Mouse (Mus musculus) retina, postnatal 1 day (tissue): ENCODE results near the gene Birc5.

Experiments
- DNase-seq: peaks from one replicate; pipeline ENCODE4 v3.0.0-alpha.2; 2012

Birc5 gene

DNA sequence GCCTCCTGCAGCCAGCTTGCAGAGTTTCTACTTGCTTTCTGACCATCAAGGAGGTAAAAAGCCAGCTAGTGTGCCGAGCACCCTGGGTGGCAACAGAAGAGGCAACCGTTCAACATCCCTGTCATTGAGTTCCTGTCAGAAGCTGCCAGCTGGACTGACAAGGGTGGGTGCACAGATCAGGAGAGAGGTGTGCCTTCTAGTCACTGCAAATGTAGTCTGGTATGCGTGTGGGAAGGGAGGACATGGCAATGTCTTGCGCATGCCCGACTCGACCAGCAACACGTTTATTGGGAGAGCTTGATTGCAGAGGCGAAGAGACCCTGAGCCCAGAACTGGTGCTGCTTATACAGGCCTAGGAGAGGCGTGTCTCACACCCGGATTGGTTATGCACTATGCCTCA lies 8.4 kb downstream of the Birc5 start:
- no peak for DNase-seq

DNA sequence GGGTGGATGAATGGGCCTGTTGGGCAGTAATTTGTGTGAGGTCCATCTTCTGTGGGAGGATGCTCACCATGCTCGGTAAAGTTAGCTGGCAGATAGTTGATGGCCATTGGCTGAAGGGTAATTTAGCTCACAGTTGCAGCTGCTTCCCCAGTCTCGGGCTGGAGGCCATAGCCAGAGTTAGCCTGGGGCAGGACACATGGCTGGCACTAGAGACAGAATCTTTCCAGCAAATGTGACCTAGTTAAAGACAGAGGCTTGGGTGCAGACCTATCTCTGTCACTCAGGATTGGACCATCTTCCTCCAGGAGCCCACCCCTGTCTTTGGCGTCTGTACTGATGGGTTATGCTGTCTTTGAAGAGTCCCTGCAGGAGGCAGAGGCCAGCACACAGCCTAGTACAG lies 9.3 kb downstream of the Birc5 start:
- peak; percentile 55 for DNase-seq

DNA sequence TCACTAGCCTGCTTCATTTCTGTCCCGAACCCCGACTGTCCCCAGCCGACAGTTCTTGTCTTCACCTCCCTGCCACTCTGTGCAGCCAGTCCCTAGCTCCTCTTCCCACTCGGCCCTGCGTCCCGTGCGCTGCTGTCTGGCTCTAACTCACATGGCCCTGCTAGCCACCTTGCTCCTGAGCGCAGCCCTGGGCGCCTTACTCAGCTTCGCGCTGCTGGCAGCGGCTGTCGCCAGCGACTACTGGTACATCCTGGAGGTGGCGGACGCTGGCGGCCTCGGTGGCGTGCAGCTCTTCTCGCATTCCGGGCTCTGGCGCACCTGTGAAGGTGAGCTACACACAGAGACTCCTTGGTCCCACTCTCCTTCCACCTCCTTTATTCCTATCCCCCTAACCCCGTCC lies 11.6 kb downstream of the Birc5 start, which contains the start of gene Tmem235:
Gene Tmem235 (plus strand): TSS at position 152 of the 400 bp plus-strand sequence.
- DNase-seq = no peak

DNA sequence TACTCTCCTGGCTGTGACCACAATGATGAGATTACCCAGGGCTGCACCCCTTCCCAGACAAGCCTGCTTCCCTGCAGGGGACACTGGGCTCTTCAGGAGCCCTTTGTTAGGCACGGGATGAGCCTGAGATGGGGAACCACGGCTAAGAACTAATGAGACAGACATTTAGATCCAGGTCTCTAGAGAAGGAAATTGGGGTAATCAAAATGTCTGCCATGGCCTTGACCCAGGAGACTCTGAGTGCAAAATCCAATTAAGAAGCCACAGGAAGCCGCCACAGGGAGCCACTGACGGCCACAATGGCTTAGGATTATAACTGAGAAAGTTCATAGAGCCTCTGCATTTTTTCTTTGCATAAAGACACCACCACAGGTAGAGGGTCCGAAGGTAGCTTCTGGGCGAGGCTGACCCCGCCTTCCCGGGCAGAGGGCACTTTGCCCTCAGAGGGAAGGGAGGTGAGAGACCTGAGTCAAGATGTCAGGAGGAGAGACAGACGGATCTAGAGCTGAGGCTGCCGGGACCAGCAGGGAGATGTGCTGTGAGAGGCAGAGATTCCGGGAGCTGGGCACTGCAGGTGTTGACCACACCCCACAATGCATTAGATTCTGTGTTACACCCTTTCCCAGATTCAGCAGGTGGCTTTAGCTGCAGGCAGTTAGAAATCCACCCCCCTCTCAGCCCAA lies 14.3 kb downstream of the Birc5 start:
- DNase-seq = no peak

DNA sequence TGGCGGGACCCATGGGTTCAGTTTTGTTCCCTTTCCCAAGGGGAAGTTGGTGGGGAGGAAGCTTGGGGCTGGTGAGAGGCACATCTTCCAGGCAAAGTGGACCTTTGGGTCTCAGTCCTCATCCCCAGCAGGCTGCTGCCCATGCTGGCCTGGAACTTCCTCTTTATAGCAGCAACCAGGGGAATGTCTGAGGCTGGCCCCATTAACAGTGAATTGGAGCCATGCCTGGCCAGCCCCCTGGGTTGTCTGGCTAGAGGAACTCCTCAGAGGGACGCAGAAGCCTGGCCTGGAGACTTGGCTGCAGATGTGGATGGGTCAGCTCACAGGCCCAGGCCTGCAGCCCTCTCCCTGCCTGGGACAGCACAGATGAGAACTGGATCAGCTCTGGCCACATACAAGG lies 15.8 kb downstream of the Birc5 start:
- no peak for DNase-seq

DNA sequence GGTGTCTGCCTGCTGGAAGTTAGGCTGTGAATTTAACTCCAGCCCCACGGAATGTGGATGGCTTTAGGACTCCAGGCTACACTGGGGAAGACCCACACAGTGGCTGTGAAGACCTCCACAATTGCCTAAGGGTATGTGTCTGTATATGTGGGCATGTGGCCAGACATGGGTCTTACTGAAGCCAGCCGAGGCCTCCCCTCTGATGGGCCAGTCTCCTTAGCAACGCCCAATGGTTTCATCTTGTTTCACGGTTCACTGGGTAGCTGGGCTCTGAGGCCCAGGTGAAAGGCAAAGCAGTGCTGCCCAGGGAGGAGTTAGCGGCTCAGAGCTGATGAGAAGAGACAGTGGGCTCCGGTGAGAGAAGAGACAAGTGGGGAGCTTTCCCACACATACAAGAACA lies 16.9 kb downstream of the Birc5 start:
- DNase-seq = peak; percentile 93

DNA sequence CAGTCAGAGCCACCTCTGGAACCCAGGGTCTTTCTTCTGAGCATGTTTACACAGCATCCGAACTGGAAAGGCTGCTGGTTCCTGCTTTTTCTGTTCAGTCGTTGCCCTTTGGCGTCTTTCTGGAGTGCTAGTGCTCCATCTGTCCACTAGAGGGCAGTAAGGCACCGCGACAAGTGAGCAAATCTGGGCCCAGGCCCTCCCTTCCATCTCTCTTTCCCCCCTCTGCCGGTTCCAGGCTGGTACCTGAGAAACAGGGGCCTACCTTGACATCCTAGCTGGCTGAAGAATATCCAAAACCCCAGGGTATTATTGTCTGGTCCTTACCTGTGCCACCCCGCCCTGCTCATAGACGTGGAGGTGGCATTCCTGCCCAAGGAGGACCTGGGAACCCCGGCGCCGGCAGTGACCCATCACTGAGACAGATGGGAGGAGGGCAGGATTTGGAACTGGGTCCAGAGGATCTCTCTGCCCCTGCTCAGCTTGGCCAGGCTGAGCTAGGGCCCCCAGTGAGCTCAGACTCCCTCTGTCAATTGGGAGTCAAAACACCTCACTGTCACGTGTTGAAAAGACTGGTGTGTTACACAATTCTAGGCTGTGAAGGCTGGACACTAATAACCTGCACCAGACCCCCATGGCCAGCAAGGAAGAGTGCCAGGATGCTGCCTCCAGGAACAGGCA lies 21.8 kb downstream of the Birc5 start:
- DNase-seq = peak; percentile 89

DNA sequence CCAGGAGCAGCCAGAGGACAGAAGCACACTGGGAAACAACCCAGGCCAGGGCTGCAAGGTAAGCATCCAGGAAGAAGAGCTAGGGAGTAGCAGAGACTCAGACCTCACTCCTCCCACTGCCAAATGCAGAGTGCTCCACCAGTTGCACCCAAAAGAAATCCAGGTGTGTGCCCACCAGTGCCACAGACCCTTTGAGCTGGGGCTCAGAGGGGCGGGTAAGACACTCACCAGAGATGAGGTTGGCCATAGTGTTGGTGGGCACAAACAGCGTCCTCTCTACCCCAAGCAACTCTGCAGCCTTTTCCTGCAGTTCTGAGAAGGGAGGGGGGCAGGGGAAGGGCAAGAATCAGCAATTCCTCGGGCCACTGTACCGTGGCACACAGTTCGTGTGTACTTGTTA lies 22.3 kb downstream of the Birc5 start:
- no peak for DNase-seq

DNA sequence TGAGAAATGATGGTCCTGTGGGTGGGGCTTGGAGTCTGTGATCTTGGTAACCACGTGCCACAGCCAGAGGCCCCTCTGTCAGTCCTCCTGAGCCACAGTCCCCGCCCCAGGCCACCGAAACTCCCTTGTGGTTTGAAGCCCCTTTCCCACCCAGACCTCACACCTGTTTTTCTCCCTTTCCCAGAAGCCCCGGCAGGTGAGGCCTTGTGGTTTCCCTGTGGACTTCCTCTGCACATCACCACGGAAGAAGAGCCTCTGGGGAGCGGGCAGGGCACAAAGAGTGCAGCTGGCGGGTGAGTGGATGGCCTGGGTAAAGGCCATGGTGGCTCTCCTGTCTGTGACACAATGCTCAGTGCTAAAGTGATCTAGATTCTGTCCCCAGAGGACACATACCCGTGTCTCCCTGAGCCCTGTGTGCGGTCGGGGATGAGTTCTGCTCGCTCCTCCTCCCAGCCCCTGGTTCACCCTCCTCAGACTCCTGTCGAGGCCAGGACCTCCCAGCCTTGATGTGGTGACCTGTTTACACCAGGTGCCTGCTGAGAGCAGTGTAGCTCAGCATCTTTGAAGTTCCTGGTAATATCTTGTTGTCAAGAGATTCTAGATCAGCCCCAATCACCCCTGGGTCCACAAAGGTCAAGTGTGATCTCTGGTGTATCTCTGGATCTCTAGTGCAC lies 23.0 kb downstream of the Birc5 start:
- DNase-seq = no peak

DNA sequence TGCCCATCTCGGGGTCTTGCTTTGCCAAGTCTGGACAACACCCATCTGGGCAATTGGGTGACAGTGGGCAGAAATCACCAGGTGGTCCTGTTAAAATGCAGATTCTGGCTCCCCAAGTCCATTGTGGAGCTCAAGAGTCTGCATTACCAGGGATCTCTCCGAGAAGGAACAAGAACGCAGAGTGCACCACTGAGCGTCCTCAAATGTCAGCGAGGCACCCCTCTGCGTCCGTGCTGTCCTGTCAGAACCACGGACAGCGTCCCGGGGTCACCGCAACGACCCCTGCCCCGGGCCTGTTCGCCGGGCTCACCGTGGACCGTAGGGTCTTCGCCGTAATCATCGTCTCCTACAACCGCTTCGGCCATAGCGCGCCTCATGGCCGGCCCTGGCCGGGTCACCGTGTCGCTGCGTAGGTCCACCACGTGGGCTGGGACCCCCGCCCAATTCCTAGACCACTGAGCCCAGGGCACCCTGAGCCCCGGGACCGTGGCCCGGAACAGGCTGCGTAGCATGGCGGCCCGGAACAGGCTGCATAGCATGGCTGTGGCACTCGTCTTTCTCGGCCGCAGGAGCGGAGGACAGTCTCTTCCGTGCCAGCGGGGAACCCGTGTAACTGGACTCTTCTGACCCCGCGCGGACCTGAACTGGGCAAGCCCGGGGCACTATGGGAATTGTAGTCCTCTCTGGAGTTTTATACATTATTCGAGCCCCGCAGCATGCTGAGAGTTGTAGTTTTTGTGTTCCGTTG lies 24.0 kb downstream of the Birc5 start, which contains the start of gene Tha1:
Gene Tha1 (minus strand): TSS at position 621 of the 748 bp plus-strand sequence.
- DNase-seq = peak; percentile 91

DNA sequence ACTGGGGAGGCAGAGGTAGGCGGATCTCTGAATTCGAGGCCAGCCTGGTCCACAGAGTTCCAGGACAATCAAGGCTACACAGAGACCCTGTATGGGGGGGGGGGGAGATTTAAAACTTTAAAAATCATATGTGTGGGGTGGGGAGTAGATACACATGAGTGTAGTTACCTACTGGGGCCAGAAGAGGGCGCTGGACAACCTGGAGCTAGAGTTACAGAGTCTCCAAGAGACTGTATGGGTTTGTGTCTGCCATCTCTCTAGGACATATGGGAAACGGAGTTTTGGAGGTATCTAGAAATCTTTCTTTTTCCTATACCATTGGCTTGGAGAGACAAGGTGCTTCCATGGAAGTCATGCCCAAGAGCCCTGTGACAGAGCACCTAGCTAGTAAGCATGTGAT lies 25.4 kb downstream of the Birc5 start:
- no peak for DNase-seq

DNA sequence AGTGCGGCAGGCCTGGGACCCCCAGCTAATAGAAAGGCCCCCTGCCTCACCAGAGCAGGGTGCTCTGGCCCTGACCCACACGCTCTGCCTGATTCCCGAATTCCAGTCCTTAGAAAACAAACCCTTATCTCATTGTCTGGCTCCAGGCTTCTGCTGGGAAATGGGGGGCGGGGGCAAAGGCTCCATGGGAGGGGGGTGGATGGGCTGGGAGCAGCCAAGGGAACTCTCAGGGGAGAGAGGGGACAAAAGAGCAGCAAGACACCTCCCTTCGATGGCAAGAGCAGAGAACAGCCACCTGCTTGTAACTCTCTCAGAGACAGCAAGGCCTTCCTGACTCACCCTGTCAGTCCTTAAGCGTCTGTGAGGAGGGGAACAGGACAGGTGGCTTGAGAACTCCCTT lies 26.6 kb downstream of the Birc5 start:
- no peak for DNase-seq

DNA sequence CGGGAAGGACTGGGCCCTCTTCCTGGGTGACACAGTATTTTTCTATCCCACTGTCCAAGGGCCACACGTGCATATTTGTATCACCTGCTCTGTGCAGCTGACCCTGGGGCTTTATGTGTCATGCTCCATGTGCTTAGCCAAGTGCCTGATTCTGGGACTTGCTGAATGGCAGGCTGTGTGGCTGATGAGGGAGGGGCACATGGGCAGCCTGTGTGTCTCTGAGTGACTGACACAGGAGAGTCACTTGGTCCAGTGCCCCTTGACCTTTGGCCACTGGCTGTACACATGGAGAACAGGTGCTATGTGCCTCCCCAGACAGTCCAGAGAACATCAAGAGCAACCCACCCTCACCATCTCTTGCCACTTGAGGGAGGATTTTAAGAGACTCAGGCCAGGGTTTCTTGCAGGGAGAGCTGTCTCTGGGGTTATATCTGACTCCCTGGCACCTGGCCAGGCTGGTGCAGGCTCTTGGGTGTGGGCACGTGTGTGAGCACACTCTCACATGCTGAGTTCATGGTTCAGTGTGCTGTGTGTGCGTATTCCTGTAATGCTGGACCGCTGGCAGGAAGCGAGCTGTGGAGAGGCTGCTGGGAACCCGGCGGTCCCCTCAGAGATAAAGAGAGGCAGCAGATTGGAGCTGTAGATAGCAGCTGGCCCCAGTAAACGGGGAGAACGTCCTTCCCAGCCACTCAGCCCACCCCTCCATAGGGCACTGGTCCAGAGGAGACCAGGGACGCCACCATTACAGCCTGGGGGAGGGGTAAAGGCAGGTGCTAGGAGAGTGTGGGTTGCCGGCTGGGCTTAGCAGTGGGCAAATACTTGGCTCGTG lies 29.1 kb downstream of the Birc5 start:
- peak; percentile 78 for DNase-seq

DNA sequence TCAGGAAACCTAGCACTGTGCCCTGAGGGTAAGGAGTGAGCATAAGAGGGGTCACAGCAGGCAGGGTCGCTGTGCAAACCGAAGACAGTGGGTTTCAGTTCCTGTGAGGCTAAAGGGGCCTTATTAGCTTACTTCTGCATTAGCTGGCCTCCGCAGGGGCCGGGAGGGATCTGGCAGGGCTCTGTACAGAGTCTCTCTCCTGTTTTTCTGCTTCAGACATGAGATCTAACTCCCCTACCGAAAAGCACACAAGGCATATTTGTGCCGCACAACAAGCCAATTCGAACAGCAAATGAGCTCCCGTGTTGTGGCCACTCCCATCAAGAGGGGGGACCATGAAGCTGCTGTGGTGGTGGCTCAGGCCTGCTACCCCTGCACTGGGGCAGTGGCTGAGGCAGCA lies 29.8 kb downstream of the Birc5 start:
- peak; percentile 48 for DNase-seq

DNA sequence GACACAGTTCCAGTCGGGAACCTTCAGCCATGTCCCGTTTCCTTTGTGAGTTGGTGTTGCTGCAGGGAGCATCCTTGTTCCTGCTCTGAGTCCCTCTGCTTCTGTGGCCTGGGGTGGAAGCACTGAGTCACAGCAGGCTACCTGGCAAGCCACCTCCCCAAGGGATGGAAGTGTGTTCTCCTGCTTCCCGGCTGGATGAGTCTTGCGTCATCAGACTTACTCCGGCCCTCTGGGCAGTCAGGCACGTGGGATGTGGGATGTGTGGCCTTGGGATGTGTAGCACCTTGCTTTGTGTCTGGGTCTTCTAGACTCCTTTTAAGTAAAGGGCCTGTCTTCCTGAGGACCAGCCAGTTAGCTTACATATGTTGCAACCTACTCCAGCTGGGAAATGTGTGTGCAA lies 30.6 kb downstream of the Birc5 start:
- no peak for DNase-seq

DNA sequence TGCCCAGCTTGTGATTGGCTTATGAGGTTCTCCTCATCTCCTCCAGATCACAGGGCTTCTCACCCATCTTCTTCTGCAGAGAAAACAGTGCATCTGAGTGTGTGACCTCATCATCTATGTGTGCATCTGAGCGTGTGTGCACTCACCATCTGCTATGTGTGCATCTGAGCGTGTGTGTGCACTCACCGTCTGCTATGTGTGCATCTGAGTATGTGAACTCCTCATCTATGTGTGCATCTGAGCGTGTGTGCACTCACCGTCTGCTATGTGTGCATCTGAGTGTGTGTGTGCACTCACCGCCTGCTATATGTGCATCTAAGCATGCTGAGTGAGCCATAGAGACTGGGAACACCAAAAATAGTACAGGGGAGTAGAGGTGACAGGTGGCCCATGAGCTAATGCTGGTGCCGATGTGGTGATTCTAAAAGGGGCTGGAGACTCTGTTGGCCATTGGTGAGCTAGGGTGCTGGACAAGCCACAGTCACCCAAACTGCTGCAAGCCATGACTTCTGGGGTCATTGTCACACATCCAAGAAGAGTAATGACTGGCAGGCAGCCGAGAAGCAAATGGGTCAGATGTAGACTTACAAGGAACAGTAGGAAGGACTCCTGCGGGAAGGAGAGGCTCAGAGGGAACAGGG lies 31.4 kb downstream of the Birc5 start:
- no peak for DNase-seq

DNA sequence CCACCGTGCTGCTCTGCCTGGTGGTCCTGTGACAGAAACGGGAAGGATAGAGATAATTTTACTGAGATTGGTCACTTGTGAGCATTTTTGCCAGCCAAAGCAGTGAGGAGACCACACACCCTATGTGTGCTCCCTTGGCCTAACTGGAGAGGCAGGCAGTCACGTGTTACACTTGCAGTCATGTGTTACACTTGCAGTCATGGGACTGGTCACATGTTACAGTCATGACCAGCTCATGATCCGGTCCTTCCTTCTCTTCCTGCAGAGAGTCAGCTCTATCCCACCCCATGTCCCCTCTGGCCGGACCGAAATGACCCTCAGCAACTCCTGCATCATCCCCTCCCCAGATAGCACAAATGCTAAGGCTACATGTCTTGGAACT lies 31.9 kb downstream of the Birc5 start:
- no peak for DNase-seq

DNA sequence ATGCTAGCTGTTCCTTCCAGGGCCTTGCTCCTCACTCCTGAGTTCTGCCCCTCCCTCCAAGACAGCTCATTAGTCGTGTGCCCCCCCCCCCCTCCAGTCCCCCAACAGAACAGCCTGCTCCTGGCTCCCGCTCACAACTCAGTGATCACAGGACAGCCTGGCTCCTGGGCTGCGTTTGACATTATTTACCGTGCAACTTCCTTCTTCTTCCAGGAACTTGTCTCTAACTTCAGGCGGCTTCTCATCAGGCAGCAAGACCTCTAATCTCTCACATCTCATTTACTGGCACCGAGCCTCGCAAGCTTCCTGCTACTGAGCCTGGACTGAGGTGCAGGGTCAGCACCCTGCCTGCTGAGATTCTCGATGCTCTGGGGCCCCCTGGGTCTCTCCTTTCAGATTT lies 32.7 kb downstream of the Birc5 start:
- no peak for DNase-seq

DNA sequence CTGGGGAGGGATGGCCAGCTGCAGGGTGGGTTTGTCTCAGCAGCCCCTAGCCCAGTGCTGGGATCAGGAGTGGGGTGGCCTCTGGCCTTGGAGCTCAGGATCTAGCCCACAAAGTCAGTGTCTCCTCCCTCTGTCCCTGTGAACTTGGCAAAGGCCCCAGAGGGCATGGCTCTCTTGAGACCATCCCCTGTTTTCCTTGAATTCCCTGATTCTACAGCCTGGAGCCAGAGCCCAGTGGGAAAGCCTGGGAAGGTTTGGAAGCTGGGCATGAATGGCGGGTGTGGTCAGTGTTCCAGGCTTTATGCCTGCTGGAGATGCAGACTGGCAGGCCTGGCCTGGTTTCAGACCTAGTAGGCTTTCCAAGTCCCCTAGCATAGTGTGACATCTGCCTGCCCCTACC lies 33.2 kb downstream of the Birc5 start:
- no peak for DNase-seq

DNA sequence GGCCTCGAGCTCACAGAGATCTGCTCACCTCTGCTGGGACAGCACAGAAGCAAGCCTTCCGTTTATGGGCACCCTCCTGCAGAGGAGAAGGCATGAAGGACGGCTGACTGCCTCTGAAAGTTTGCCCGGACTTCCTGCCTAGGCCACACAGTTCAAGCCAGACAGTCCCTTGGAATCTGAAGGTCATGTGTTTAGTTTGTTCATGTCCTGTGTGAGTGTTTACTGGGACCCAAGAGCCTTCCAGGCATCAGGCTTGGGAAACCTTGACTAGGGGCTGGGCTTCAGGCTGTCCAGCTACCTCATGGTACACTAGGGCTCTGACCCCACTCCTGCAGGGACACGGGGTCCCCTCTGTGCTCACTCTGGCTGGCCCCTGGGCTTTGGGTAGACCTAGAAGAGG lies 36.9 kb downstream of the Birc5 start:
- no peak for DNase-seq

DNA sequence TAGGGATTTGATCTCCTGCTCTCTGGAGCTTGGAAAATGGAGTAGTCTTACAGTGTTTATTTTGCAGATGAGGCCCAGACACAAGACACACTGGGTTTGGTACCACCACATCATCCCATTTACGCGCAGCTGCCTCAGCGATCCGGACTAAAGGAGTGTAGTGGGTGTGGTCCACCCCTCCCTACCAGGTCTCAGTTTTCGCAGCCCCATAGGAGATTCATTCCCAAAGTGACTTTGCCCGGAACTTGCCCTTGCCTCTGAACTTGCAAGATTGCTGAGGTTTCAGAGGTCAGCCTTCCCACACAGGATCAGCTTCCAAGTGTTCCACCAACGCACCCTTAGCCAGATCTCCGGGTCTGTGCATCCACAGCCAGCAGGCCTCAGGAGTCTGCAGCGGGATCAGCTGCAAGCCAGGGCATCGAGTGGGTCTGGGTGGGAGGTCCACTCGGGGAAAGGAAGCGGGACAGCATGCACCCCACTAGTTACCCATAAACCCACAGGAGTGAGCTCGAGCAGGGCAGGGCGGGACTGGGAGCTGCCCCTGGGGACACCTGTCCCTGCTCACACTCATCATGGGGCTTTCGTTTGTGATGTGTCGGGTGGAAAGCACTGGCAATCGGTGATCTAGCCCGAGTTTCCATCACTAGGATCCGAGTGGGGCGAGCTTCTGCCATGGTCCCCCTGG lies 39.3 kb downstream of the Birc5 start:
- no peak for DNase-seq
